Mouse (Mus musculus) lung, postnatal 10 days (tissue): Measurements from ENCODE around the gene Ezh2.
"Not testable (repeated sequence)": the region's sequence is repeated elsewhere in the genome, so short reads cannot be mapped to it uniquely, and the experiment has no call there.

Experiments used
- DNase-seq: peaks from one replicate; pipeline ENCODE4 v3.0.0; 2021

Ezh2 gene

GRCm38 (mm10) chr6:47594926-47595623, at the start of gene Ezh2:
Gene Ezh2 (minus strand): TSS chr6:47595341.
- DNase-seq, result peak; percentile 98

GRCm38 (mm10) chr6:47636527-47637076, 41.5 kb upstream of the Ezh2 start:
- DNase-seq, result no peak

DNA sequence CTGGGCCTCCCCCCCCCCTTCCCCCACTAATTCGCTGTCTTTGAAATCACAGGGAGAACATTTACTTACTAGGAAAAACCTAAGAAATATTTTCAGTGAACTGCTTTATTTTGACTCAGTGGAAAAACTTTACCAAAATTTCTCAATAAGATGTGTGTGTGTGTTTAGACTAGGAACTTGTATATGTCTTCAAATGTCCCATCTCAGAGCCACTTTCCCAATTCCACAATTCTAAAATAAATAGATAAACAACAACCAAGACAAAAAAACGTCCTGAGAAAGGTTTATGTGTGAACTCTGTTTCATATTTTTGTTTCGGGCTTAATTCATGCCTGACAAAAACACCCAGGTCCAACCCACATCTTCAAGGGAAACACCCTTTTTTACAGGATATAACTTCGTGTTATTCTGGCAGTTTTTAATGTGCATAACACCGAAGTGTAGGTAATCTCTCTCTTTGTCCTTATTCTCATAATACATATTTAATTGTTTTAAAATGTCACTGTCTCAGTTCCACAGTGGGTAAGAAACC, 40.9 kb upstream of the Ezh2 start:
- DNase-seq, result no peak

DNA sequence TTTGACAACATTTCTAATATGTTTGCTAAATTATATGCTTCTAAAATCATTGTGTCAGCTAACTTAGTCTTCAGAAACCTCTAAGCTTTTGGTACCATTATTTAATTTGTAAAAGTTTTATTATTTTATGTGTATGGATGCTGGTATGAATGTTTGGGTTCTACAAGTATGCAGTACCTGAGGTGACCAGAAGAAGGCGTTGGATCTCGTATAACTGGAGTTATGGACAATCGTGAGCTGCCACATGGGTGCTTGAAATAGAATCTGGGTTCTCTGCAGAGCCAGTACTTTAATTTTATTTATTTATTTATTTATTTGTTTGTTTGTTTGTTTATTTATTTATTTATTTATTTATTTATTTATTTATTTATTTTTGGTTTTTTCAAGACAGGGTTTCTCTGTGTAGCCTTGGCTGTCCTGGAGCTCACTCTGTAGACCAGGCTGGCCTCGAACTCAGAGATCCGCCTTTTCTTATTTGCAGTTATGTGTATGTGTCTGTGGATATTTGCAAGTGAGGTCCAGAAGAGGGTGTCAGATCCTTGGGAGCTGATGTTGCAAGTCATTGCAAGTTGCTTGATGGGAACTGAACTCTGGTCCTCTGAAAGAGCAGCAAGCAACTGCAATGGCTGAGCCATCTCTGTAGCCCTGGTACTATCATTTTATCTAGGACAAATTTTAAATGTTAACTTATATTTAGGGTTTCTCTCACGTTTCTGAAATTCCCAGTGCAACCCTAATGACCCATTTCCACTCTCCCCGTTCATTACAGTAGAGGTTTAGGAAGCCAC, 40.3 kb upstream of the Ezh2 start:
- no peak for DNase-seq

DNA sequence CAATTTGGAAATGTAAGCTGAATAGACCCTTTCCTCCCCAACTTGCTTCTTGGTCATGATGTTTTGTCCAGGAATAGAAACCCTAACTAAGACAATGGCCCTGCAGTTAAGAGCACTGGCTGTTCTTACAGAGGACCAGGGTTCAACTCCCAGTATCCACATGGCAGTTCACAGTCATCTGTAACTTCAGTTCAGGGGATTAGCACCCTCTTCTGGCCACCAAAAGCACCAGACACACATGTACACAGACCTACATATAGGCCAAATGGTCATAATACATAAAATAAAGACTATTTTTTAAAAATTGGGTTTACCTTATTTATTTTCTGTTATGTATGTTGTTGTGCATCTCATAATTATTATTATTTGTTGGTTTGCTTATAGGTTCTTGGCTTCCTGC, 38.3 kb upstream of the Ezh2 start:
- DNase-seq, result no peak

DNA sequence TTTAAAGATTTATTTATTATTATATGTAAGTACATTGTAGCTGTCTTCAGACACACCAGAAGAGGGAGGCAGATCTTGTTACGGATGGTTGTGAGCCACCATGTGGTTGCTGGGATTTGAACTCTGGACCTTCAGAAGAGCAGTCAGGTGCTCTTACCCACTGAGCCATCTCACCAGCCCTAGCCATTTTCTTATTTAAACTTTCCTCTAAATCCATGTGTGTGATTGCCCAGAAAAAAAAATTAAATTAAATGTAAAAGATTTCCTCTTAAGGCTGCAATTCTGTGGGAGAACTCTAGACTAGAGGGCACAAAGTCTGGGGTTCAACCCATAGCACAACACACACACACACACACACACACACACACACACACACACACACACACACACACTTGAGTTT, 34.9 kb upstream of the Ezh2 start:
- not testable (repeated sequence) for DNase-seq

- DNase-seq, result no peak
Measured at GRCm38 (mm10) chr6:47627978-47628377, 32.8 kb upstream of the Ezh2 start.

GRCm38 (mm10) chr6:47626976-47627375, 31.8 kb upstream of the Ezh2 start:
- not testable (repeated sequence) for DNase-seq

DNA sequence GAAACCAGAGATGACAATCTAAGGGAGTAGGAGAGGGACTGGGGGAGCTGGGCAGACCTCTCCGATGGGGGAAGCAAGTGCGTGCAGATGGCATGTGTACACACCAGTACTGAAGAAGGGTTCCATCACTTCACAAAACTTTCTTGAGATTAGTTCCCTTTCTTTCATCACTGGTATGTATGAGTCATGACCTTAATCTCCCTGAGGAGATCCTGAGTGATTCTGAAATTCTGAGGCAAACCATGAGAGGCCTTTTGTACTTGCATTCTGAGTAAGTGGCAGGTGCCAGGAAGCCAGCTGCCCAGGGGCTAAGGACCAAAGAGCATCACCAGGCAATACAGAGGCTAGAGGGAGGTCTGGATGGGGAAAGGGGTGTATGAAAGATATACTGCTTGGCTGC, 25.9 kb upstream of the Ezh2 start:
- DNase-seq, result no peak

GRCm38 (mm10) chr6:47608306-47608705, 13.2 kb upstream of the Ezh2 start:
- DNase-seq, result not testable (repeated sequence)

- no peak for DNase-seq
Measured at GRCm38 (mm10) chr6:47601931-47602330, 6.8 kb upstream of the Ezh2 start.

- peak; percentile 2 for DNase-seq
Measured at GRCm38 (mm10) chr6:47595696-47596095, 555 bp upstream of the Ezh2 start.

DNA sequence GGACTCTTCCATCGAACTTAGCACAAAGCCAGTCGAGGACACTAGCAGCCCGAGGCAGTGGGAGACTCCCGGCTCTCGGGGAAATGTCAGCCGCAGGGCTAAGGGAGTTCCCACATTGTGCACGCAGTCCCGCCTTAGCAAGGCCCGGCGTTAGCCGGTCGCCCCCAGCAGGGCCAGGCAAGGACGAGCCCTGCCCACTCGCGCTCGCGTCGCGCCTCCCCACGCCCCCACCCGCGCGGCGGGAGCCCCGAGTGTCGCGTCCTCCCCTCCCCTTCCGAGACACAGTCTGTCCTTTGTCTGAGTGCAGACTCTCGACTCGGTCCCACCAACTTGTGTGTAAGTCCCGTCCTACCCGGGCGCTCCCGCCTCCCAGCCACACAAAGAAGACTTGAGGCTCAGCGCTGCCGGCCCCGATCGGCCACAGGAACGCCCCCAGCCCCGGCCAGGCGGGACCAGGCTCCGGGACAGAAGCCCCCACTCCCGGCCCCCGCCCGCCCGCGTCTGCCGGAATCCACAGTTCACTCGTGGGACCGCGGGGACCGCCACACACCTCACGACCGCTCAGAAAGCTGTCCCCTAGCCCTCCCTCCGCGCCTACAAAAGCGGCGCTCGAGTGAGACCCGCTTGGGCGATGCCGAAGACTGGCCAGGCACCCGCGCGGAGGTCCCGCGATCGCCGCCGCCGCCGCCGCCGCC, 853 bp downstream of the Ezh2 start:
- peak; percentile 84 for DNase-seq

DNA sequence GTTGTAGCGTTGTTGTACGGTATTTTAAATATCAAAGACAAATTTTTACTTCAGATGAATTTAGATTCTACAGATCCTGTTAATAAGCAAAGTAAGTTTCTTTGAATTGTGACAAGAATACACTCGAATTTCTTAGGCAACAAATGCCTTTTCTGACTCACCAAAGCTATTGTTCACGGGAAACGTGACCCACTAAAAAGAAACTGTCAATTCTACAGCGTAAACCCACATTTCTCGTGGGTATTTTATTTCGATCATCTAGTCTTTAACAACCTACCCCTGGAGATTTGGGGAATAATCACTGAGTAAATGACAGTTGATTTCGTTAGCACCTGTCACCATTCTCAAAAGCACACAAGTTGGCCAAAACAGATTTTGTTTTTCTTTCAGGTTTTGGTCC, 1.6 kb downstream of the Ezh2 start:
- DNase-seq, result no peak

GRCm38 (mm10) chr6:47587332-47587731, 7.8 kb downstream of the Ezh2 start:
- DNase-seq, result not testable (repeated sequence)

- no peak for DNase-seq
Measured at GRCm38 (mm10) chr6:47572887-47573286, 22.3 kb downstream of the Ezh2 start.

DNA sequence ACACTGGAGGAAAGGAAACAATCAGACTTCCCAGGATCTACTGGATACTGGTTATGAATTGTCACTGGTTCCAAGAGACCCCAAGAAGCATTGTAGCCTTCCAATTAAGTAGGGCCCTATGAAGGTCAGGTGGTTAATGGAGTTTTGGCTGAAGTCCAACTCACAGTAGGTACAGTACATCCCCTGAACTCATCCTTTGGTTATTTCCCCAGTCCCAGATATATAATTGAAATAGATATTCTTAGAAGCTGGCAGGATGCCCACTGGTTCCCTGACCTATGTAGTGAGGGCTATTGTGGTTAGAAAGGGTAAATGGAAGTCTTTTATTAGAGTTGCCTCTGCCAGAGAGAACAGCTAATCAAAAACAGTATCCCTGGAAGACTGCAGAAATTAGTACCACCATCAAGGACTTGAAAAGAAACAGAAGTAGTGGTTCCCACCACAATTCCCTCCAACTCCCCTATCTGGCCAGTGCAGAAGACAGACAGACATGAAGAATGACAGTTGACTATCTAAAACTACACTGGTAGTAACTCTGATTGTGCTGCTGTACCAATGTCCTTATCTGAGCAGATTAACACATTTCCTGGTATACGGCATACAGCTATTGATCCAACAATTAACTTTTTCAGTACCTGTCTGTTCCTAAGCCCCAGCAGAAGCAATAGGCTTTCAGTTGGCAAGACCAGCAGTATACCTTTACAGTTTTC, 29.7 kb downstream of the Ezh2 start:
- DNase-seq, result no peak

GRCm38 (mm10) chr6:47561426-47561825, 33.7 kb downstream of the Ezh2 start:
- peak; percentile 25 for DNase-seq

- no peak for DNase-seq
Measured at GRCm38 (mm10) chr6:47560846-47561245, 34.3 kb downstream of the Ezh2 start.

DNA sequence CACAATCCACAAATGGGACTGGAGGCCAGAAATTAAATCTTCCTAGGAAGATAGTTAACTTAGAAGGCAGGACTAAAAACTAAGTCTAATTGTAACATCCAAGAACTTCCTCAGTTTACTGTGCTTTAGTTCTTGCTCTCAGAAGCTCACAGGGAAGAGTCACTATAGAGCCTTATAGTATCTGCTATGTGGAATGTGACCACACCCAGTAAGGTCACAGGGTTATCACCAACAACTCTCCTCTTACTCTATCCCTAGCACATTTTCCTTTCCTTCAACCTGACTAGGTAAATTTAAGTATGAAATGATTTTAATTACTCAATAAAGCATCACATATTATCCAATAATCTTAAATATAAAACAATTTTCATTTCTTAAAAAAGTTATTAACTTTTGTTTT, 34.7 kb downstream of the Ezh2 start:
- DNase-seq, result no peak

- DNase-seq, result no peak
Measured at GRCm38 (mm10) chr6:47559287-47559686, 35.9 kb downstream of the Ezh2 start.

- no peak for DNase-seq
Measured at GRCm38 (mm10) chr6:47552280-47552679, 42.9 kb downstream of the Ezh2 start.

GRCm38 (mm10) chr6:47535333-47535732, 59.8 kb downstream of the Ezh2 start:
- DNase-seq, result no peak
